Mouse (Mus musculus): ENCODE data around the gene Trim45. TPM values are rescaled to one million over a fixed set of nuclear protein-coding genes. Genes with fewer than 3 reads are reported as not detected.

The Trim45 gene
- polyA plus RNA-seq, 2 experiments: 4.3 to 12.8 TPM

GRCm38 (mm10) chr3:100947286-100947685 lies 25.3 kb downstream of the Trim45 start:
- DNase-seq (ENCODE audit: low spot score) (no peak), ATAC-seq (ENCODE audit: low FRiP score, low read depth) (no peak)
- no peak overlapping the region for H3K9ac ChIP-seq (ENCODE audit: low read depth, low read length, severe bottlenecking)
- no peak for TF ChIP-seq POLR2A (IDR thresholded peaks at IDR 0.05; ENCODE audit: borderline replicate concordance, extremely low read depth, insufficient read depth, insufficient read length)
- H3K4me1 ChIP-seq (ENCODE audit: control insufficient read depth, insufficient read depth, low read length): no peaks in the 10 kb centered on the region
- H3K27me3 ChIP-seq (ENCODE audit: control insufficient read depth, insufficient read depth, low read length): no peaks in the 10 kb centered on the region
- peaks cover 82% of the 10 kb centered on the region for H3K36me3 ChIP-seq (ENCODE audit: control insufficient read depth, insufficient read depth, low read length)
- H3K27ac ChIP-seq (replicated peaks; ENCODE audit: low read depth, low read length): no peak overlapping the region
- H3K4me3 ChIP-seq (replicated peaks; ENCODE audit: low read length): no peak overlapping the region
- 93% methylated on average over 8 of the region's 8 CpGs for WGBS
- no peak overlapping the region for H3K4me2 ChIP-seq (replicated peaks; ENCODE audit: low read depth, low read length, severe bottlenecking)
- no peaks in the 10 kb centered on the region for H3K9me3 ChIP-seq (ENCODE audit: control insufficient read depth, low read length)

GRCm38 (mm10) chr3:100951531-100951930 lies 29.5 kb downstream of the Trim45 start:
- 84% methylated on average over 4 of the region's 4 CpGs for WGBS
- TF ChIP-seq POLR2A (IDR thresholded peaks at IDR 0.05; ENCODE audit: borderline replicate concordance, extremely low read depth, insufficient read depth, insufficient read length): no peak
- Histone ChIP-seq H3K4me3 (replicated peaks; ENCODE audit: low read length) (no peak overlapping the region), H3K9me3 (ENCODE audit: control insufficient read depth, low read length) (no peaks in the 10 kb centered on the region), H3K4me2 (replicated peaks; ENCODE audit: low read depth, low read length, severe bottlenecking) (no peak overlapping the region), H3K27me3 (ENCODE audit: control insufficient read depth, insufficient read depth, low read length) (no peaks in the 10 kb centered on the region), H3K27ac (replicated peaks; ENCODE audit: low read depth, low read length) (no peak overlapping the region), H3K9ac (ENCODE audit: low read depth, low read length, severe bottlenecking) (no peak overlapping the region), H3K36me3 (ENCODE audit: control insufficient read depth, insufficient read depth, low read length) (peaks cover 84% of the 10 kb centered on the region), H3K4me1 (ENCODE audit: control insufficient read depth, insufficient read depth, low read length) (no peaks in the 10 kb centered on the region)
- no peak for DNase-seq (ENCODE audit: low spot score)
- no peak for ATAC-seq (ENCODE audit: low FRiP score, low read depth)

DNA sequence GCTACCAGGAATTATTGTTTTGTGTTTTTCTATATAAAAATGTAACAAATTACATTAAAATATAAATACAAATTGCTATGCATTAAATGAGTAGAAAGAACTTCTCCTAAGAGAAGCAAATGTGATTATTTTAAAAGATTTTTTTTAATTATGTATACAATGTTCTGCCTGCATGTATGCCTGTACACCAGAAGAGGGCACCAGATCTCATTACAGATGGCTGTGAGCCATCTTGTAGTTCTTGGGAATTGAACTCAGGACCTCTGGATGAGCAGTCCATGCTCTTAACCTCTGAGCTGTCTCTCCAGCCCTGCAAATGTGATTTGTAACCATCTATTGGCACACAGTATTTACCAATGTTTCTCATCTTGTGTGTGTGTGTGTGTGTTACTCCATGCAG lies 32.6 kb downstream of the Trim45 start:
- no peaks in the 10 kb centered on the region for H3K9me3 ChIP-seq (ENCODE audit: control insufficient read depth, low read length)
- no peak overlapping the region for H3K27ac ChIP-seq (replicated peaks; ENCODE audit: low read depth, low read length)
- no peak overlapping the region for H3K4me2 ChIP-seq (replicated peaks; ENCODE audit: low read depth, low read length, severe bottlenecking)
- H3K27me3 ChIP-seq (ENCODE audit: control insufficient read depth, insufficient read depth, low read length): no peaks in the 10 kb centered on the region
- no peaks in the 10 kb centered on the region for H3K4me1 ChIP-seq (ENCODE audit: control insufficient read depth, insufficient read depth, low read length)
- DNase-seq (ENCODE audit: low spot score): no peak
- H3K4me3 ChIP-seq (replicated peaks; ENCODE audit: low read length): no peak overlapping the region
- no peak for TF ChIP-seq POLR2A (IDR thresholded peaks at IDR 0.05; ENCODE audit: borderline replicate concordance, extremely low read depth, insufficient read depth, insufficient read length)
- peaks cover 85% of the 10 kb centered on the region for H3K36me3 ChIP-seq (ENCODE audit: control insufficient read depth, insufficient read depth, low read length)
- H3K9ac ChIP-seq (ENCODE audit: low read depth, low read length, severe bottlenecking): no peak overlapping the region
- no peak for ATAC-seq (ENCODE audit: low FRiP score, low read depth)

DNA sequence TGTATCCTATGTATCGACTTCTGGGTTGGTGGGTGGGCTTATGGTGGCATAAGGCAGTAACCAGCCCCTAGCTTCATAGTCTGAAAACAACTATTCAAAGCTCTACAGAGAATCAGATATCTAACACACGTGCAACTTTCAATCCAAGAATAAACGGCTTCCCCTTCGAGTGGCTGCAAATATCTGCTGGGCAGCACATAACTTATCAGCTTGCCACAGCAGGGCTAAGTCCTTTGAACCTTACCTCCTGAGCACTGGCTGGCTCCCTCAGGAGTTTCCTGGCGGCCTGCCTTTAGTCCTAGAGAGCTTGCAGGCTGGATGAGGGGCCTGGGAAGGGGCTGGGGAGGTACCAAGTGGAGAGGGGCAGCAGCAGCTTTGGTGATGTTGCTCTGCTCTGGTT lies 39.0 kb downstream of the Trim45 start:
- H3K4me2 ChIP-seq (replicated peaks; ENCODE audit: low read depth, low read length, severe bottlenecking): no peak overlapping the region
- H3K4me1 ChIP-seq (ENCODE audit: control insufficient read depth, insufficient read depth, low read length): no peaks in the 10 kb centered on the region
- H3K9ac ChIP-seq (ENCODE audit: low read depth, low read length, severe bottlenecking): no peak overlapping the region; the same call in 1 of the 2 replicates
- DNase-seq (ENCODE audit: low spot score) (peak; percentile 15), ATAC-seq (ENCODE audit: low FRiP score, low read depth) (no peak)
- no peaks in the 10 kb centered on the region for H3K27me3 ChIP-seq (ENCODE audit: control insufficient read depth, insufficient read depth, low read length)
- TF ChIP-seq POLR2A (IDR thresholded peaks at IDR 0.05; ENCODE audit: borderline replicate concordance, extremely low read depth, insufficient read depth, insufficient read length): no peak
- no peaks in the 10 kb centered on the region for H3K9me3 ChIP-seq (ENCODE audit: control insufficient read depth, low read length)
- no peak overlapping the region for H3K27ac ChIP-seq (replicated peaks; ENCODE audit: low read depth, low read length)
- WGBS: 69% methylated on average over 5 of the region's 5 CpGs
- H3K4me3 ChIP-seq (replicated peaks; ENCODE audit: low read length): no peak overlapping the region
- H3K36me3 ChIP-seq (ENCODE audit: control insufficient read depth, insufficient read depth, low read length): peaks cover 73% of the 10 kb centered on the region

GRCm38 (mm10) chr3:100961501-100961900 lies 39.5 kb downstream of the Trim45 start:
- no peak overlapping the region for H3K27ac ChIP-seq (replicated peaks; ENCODE audit: low read depth, low read length)
- no peak overlapping the region for H3K9ac ChIP-seq (ENCODE audit: low read depth, low read length, severe bottlenecking)
- no peaks in the 10 kb centered on the region for H3K27me3 ChIP-seq (ENCODE audit: control insufficient read depth, insufficient read depth, low read length)
- WGBS: 91% methylated on average over 7 of the region's 7 CpGs
- H3K36me3 ChIP-seq (ENCODE audit: control insufficient read depth, insufficient read depth, low read length): peaks cover 72% of the 10 kb centered on the region
- H3K4me1 ChIP-seq (ENCODE audit: control insufficient read depth, insufficient read depth, low read length): no peaks in the 10 kb centered on the region
- DNase-seq (ENCODE audit: low spot score): no peak
- H3K4me3 ChIP-seq (replicated peaks; ENCODE audit: low read length): no peak overlapping the region
- no peak overlapping the region for H3K4me2 ChIP-seq (replicated peaks; ENCODE audit: low read depth, low read length, severe bottlenecking)
- TF ChIP-seq POLR2A (IDR thresholded peaks at IDR 0.05; ENCODE audit: borderline replicate concordance, extremely low read depth, insufficient read depth, insufficient read length): no peak
- ATAC-seq (ENCODE audit: low FRiP score, low read depth): no peak
- H3K9me3 ChIP-seq (ENCODE audit: control insufficient read depth, low read length): no peaks in the 10 kb centered on the region

Data from limb, embryonic 14.5 days (tissue).